Mouse (Mus musculus) CD4-positive helper T cell, adult 2 months (primary cell): Measurements from ENCODE around the gene Madcam1.
"Not testable (repeated sequence)": the region's sequence is repeated elsewhere in the genome, so short reads cannot be mapped to it uniquely, and the experiment has no call there.

Experiments
- DNase-seq: peaks from one replicate; pipeline ENCODE4 v3.0.0-alpha.2; 2012; ENCODE audit warnings: low read depth, missing footprints, low spot score

The Madcam1 gene

DNA sequence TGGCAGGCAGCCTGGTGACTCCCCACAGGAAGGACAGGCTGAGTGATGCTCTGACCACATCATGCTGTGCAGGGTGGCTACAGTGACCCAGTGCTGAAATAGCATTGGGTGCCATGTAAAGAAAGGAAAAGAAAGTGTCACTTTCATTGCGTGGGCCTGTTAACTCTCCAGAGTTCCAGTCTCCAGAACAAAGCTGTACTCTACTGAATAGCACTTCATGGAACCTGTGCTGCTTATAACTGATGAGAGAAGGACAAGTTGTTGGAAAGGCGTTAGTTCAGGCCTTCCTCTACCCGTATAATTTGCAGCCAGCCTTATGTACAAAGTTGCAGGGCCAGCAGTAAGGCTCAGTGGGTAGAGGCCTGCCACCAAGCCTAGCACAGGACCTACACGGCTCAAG, 24.4 kb downstream of the Madcam1 start, which contains the start of gene Gzmm:
Gene Gzmm (plus strand): TSS at position 301 of the 400 bp plus-strand sequence.
- no peak for DNase-seq

DNA sequence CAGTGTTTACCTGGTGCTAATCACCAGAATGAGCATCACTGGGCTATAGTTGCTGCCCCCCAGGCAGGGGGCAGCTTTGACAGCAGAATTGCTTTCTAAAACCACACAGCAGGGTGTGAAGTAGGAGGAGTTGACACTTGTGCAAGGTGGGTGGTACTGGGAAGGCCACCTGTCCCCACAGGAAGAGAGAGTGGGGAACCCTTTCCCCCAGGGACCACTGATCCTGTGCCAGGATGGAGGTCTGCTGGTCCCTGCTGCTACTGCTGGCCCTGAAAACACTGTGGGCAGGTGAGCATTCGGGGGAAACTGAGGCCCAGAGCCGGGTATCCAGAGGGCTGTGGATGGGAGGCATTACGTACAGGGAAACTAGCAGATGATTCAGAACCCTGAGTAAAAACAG, 24.8 kb downstream of the Madcam1 start:
- no peak for DNase-seq

DNA sequence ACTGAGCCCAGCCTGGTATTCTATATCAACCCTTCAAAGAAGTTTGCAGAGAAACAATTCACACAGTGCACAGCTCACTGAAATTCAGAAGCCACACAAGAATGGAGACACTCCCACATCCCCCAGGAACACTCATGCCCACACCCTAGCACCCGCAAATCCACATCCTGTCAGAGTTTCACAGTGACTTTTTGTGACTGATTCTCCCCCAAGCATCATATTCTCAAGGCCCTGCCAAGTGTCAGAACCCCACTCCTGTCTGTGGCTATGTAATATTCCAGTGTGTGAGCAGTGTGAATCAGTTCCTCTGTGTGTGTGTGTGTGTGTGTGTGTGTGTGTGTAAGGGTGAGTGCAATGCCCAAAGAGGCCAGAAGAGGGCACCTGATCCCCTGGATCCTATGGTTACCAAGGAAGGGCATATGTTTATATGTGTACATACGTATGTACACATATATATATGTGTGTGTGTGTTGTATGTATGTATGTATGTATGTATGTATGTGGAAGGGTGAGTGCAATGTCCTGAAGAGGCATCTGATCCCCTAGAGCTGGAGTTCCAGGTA, 27.7 kb downstream of the Madcam1 start:
- peak; percentile 56 for DNase-seq

DNA sequence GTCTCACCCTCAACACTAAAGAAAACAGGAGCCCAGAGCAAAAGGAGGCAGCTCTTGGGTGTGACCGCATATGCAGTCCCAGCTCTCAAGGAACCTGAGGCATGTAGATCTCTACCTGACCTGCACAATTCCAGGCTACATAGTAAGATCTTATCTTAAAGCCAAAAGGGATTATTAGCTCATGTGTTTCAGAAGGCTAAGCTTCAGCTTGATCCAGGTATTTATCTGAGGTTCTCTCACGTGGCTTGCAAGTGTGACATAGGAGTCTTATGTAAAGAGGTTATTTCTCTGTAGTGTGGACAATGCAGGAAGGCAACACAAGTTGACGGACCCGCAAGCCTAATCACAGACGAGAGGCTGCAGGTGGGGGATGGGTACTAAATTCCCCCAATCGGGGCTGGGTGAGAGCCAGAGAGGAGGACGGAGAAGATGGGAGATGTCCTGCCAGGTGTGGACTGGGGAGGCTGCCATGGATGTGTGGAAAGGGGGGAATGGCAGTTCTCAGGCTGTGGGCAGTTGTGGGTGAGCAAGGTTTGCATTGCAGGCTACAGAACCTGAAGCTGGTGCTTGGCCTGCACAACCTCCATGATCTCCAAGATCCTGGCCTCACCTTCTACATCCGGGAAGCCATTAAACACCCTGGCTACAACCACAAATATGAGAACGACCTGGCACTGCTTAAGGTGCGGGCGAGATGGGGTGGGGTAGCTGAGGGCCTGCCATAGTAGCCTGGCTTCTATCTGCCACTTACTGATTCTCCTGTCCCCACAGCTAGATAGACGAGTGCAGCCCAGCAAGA, 29.4 kb downstream of the Madcam1 start:
- no peak for DNase-seq

DNA sequence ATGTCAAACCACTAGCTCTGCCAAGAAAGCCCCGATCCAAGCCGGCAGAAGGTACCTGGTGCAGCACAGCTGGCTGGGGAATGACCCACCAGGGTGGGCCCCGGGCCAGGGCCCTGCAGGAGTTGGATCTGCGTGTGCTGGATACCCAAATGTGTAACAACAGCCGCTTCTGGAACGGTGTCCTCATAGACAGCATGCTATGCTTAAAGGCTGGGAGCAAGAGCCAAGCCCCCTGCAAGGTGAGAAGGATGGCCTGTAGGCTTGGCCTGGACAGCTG, 30.0 kb downstream of the Madcam1 start:
- no peak for DNase-seq

- DNase-seq = peak; percentile 70
Observed at GRCm38 (mm10) chr10:79695231-79696128, 31.1 kb downstream of the Madcam1 start.

- DNase-seq = no peak
Observed at GRCm38 (mm10) chr10:79696129-79696651, 31.8 kb downstream of the Madcam1 start.

- DNase-seq = no peak
Observed at GRCm38 (mm10) chr10:79697916-79698315, 33.6 kb downstream of the Madcam1 start.

DNA sequence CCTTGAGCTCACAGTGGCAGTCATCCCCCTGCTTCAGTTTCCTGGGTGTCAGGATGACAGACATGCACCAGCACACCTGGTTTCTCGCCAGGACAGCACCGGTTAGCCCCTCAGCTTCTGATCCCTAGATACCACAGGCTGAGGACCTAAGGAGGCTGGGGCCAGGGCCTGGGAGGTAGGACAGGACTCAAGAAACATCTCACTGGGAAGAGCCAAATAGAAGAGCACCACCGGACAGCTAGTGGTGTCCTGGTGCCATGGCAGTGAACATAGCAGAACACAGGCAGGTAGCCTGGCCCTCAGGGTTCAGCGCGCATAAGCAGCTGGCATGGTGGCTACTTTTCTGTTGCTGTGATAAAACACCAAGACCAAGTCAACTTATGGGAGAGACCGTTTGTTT, 34.1 kb downstream of the Madcam1 start:
- no peak for DNase-seq

DNA sequence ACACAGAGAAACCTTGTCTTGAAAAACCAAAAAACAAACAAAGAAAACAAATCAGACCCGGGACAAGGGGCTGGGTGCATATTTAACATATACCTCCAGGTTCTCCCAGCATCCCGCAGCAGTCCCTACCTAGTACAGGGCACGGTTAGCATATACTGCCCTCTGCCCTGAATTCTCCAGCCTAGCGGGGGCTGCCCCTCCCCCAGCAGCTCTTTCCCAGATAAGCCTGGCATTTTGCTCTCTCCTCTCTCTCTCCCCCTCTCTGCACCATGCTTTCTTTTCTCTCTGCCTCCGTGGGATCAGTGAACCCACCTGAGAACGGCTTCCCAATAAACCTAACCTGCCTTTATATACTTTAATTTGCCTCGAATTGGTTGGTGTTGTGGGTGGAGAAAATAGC, 36.3 kb downstream of the Madcam1 start:
- no peak for DNase-seq

DNA sequence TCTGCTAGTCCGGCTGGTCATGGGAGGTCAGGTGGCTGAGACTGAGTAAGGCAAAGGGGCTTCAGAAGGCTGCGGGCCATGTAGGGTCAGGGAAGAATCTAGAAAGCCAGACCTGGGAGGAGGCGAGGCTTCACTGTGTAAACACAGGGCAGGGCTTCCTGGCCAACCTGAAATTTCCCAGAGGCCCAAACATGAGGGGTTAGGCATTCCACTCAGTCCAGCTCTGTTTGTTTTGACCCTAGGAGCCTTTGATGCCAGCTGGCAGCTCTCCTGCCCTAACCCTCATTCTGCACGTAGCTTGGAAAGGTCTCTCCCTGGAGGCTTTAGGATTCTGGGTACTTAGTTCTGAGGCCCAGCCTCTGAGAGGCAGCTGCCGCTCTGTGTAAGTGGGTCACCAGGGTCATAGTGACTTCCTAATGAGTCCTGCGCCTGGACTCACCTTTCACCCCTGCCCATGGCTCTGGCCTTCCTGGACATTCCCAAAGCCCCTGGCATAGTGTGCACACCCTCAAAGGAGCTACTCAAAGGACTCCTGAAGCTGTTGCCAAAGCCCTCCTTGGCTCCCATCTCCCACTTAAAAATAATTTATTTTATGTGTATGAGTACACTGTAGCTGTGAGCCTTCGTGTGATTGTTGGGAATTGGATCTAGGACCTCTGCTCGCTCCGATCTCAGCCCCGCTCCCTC, 37.2 kb downstream of the Madcam1 start:
- no peak for DNase-seq

GRCm38 (mm10) chr10:79702970-79703369, 38.6 kb downstream of the Madcam1 start:
- not testable (repeated sequence) for DNase-seq

DNA sequence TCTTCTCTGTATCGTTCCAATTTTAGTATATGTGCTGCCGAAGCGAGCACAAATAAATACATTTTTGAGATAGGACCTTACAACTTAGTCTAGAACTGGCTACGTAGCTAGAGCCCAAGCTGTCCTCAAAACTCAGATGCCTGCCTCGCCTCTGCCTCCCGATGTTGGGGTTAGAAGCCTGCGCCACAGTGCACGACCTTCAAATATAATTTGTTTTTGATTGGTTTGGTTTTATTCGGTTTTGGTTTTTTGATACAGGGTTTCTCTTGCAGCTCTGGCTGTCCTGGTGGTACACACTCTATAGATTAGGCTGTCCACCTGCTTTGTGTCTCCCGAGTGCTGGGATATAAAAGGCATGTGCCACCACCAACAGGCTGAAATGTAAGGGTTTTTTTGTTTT, 39.2 kb downstream of the Madcam1 start:
- no peak for DNase-seq

GRCm38 (mm10) chr10:79704065-79704969, 40.0 kb downstream of the Madcam1 start, which contains the start of gene Bsg:
Bsg (plus strand) TSS chr10:79704491.
- peak; percentile 100 for DNase-seq

DNA sequence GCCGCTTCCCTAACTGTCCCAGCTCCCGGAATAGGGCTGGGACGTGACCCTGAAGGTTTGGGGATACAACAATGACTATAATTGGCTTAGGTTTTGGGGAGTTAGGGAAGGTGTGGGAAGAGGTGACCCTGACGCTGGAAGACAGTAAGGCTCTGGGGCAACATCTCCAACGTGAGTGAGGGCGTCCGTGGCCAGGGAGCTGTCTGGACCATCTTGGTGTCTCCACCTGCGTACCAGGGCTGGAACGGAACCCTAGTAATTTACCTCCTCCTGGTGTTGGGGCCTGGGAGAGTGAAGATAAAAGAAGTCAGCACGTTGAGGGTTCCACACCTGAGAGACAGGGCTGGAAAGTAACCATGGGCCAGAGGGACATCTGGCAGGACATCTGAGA, 40.6 kb downstream of the Madcam1 start:
- DNase-seq = no peak

DNA sequence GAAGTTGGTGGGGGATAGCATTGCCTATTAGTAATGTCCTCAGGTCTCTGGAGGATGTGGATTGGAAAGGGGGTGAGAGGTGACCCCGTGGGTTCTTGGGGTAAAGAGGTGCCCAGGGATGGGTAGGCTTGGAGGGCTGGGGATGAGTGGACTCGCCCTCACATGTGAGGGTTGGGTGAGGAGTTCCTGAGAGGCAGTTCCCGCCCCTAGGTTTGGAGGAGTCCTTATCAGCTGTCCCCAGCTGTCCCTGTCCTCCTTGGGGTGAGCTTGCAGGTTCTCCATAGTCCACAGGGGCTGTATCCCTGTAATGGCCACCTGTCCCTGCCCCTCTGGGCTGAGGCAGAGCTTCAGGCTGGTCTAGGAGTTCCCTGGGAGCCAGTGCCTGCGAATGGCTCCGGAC, 41.6 kb downstream of the Madcam1 start:
- no peak for DNase-seq

DNA sequence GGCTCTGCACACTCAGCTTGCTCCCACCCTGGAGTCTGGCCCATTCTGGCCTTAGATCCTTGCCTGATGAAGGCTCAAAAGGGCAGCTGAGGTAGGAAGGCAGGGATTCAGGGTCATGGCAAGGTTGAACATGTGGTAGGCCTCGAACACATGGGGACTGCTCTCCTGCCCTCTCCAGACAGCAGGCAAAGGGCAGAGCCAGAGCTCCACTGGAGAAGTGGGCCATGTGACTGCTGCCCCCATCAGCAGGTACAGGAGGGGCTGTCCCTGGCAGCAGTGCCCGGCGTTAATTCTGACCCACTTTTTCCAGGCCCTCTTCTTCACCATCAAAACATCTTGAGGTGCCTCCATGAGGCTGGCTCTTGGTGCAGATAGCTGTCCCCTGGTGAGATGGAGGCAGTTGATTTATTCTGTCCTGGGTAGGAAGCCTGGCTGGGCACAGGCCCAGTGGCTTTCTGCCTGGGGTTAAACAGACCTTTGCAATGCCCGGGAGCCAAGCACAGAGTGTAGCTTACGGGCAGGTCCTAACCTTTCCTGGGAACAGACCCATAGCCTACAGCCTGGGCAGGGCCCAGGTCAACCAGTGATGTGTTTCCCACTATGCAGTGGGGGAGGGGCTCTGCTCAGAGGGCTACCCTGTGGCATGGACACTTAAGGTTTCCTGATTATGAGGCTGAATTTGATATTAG, 42.2 kb downstream of the Madcam1 start:
- DNase-seq = no peak

GRCm38 (mm10) chr10:79707162-79707561, 42.8 kb downstream of the Madcam1 start:
- DNase-seq = no peak

GRCm38 (mm10) chr10:79707759-79708158, 43.4 kb downstream of the Madcam1 start:
- DNase-seq = no peak

DNA sequence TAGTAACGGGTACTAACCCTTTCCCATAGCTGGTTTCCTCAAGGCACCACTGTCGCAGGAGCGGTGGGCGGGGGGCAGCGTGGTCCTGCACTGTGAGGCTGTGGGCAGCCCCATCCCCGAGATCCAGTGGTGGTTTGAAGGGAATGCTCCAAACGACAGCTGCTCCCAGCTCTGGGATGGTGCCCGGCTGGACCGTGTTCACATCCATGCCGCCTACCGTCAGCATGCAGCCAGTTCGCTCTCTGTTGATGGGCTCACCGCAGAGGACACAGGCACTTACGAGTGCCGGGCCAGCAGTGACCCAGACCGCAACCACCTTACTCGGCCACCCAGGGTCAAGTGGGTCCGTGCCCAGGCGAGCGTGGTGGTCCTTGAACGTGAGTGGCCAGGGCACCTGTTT, 44.3 kb downstream of the Madcam1 start:
- no peak for DNase-seq
